Mouse (Mus musculus): Measurements from ENCODE around the gene Cyth3.

DNA sequence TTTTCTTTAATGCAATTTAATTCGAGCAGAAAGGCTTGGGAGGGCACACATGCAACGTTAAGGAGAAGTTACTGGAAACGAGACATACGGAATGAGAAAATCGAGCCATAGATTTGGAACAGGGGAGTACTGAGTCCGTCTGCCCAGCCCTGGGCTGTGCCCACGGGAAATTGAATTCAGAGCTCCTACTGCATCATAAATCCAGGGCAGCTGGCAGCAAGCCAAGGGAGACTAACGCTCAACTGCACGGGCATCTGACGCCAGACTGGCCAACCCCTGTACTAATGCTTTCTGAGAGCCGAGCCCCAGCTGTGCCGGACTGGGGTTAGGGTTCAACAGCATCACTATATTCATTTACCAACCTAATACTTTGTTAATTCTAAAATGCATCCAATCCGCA, 1.3 kb upstream of the Cyth3 start:
- TF ChIP-seq CTCF (IDR thresholded peaks at IDR 0.05; ENCODE audit: low read depth, low read length) (no peak), POLR2A (IDR thresholded peaks at IDR 0.05; ENCODE audit: borderline replicate concordance, low read depth, low read length) (no peak)
